Mouse (Mus musculus): ENCODE data around the gene Cela3a.
"Not testable (repeated sequence)": the region's sequence is repeated elsewhere in the genome, so short reads cannot be mapped to it uniquely, and the experiment has no call there.

Gene Cela3a

DNA sequence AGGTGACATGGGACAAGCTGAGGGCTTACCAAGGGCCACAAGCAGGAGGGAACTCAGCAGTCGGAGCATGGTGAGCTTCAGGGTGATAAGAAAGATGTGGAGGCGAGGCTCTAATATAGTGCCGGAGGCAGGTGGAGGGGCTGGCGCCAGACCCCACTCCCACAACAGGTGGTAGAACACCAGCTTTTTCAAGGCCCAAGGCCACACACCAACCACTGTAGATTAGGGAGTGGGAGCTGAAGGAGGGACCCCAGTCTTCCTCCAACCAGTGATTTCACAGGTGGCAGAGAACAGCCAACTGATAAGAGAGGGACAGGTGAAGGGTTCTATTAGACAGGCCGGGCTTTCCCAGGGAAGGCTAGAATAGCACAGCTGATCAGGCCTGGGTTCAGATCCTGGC is at the start of gene Cela3a:
Gene Cela3a (minus strand): TSS at position 101 of the 400 bp plus-strand sequence.
- no peak for DNase-seq (ENCODE audit: low spot score)

DNA sequence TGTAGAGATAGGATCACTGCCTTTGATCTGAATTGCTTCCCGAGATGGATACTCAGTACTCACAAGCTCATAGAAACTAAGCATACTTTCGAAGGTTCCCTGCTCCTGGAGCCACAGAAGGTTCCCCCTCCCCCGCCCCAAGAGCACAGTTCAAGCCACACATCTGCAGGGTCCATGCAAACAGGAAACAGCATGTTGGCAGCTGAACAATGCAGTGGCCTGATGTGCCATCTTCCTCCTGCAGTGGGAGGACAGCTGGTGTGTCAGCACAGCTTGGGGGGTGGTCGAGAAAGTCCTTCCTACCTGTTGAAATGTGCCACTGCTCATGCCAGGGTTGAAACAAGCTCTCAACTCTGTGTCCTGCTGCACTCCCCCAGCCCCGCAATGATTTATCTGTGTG is 49.3 kb upstream of the Cela3a start:
- DNase-seq (ENCODE audit: low spot score): no peak

DNA sequence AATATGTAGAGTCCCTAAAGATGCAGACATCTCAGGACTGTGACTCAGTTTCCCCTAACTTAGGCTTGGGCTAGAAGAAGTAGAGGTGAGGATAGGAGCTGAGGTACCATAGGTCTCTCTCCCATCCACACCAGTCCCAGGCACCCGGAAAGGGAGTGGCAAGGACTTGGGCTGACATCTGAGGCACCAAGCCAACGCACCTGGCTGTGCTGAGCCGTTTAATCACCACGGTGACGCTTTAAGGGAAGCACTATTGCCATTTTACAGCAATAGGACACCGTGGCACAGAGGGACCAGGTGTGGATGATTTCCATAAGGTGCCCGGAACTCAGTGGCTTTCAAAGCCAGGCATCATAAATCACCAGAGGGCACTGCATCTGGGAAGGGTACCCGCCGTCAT is 48.7 kb upstream of the Cela3a start:
- no peak for DNase-seq (ENCODE audit: low spot score)

DNA sequence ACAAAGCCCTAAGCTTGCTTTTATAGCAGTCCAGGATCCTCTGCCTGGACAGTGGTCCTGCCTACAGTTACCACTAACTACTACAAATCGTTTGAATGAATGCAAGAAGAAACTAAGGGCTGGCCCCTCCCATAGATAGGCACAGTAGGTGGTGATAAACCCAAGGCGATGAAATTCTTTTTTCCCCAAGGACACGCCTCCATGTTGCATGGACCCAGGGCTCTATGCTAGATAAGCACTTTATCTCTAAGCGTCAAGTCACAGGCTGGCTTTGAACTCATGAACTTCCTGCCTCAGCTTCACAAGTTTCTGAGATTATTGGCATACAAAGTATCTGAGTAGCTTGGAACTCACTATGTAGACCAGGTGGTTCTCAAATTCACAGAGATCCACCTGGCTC is 47.7 kb upstream of the Cela3a start:
- DNase-seq (ENCODE audit: low spot score): peak; percentile 47

DNA sequence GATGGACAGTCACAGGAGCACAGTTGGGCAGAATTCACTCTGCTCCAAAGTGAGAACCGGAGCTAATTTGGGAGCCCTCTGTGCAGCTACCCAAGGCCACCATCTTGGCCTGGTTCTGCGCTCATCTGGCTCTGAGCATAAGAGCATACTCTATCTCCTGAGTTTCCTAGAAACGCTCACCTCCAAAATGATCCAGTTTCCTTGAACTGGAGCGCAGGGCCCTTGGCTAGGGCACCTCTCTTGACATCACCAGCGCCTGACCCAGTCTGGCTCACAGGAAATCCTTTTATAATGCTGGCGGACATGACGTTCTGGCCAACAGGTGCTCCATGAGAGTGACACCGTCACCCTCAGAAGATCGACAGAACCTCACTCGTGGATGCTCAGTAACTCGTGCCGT is 47.0 kb upstream of the Cela3a start:
- DNase-seq (ENCODE audit: low spot score): no peak

DNA sequence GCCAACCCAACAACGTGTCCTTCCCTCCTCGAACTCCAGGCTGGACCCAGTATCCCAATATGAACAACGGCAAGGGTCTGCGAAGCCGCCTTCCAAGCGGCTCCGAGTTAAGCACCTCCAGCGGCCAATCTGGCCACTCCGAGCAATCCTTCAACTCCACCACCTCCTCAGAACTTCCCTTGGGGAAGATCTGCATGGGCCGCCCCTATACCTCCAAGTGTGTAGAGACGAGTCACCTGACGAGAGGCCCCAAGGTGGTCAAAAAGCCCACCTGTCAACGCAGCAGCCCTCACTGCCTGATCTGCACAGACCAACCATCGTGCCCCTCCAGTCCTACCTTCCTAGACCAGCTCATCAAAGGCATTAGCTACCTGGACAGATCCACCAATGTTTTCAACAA is 45.0 kb upstream of the Cela3a start:
- DNase-seq (ENCODE audit: low spot score): no peak

DNA sequence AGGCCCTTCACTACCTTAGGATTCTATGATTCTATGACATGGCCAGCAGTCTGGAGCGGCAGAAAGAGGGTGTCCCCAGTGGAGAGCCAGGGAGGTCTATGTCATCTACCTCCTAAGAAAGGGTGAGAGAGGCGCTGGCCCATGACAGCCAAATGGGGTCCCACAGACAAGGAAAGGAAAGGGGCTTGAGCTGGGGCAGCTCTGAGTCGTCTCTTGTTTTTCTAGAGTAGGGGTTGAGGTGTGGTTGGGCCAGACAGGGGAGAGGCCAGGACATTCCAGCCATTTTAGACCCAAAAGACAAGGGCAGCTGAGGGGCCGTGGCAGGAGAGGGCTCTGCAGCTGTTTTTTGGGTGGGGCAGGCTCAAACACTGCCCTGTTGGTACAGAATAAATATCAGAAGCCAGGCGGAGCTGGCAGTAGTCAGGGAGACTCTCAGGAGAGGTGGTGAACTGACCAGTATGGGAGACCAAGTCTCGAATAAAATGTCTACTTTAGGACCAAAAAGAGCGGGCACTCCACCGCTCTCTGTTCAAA is 43.7 kb upstream of the Cela3a start, which contains the start of gene 1700013G24Rik:
Gene 1700013G24Rik (plus strand): TSS at position 51 of the 534 bp plus-strand sequence.
- no peak for DNase-seq (ENCODE audit: low spot score)

DNA sequence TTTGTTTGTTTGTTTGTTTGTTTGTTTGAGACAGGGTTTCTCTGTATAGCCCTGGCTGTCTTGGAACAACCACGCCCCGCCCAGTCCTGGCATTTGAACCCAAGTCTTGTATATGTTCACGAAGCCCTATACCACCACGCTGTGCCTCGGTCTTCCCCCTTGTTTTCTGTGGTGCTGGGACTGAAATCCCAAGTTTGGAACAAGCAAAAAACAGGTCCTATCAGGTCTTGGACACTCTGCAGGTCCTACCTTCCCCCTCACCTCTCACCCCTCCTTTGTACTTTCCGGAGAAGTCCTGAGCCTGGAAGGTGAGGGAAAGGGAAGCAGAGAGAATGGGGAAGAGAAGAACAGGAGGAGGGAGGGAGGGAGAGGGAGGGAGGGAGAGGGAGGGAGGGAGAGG is 42.6 kb upstream of the Cela3a start:
- no peak for DNase-seq (ENCODE audit: low spot score)

DNA sequence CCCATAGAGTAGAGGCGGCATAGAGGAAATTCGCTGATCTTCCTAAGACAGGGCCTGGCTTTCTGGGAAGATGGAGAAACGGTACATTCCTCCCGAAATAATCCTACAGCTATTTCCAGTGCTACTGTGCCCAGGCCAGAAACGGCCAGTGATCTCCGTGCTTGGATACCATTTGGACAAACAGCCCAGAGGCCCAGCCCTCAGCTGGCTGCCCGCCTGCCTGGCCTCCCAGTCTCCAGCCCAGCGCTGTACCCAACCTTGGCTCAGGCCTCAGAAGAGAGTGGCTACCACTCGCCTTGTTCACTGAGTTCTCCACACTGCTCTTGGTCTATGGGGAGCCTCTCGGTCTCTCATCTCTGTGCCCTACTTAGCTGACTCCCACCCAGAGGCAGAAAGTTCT is 40.1 kb upstream of the Cela3a start:
- no peak for DNase-seq (ENCODE audit: low spot score)

DNA sequence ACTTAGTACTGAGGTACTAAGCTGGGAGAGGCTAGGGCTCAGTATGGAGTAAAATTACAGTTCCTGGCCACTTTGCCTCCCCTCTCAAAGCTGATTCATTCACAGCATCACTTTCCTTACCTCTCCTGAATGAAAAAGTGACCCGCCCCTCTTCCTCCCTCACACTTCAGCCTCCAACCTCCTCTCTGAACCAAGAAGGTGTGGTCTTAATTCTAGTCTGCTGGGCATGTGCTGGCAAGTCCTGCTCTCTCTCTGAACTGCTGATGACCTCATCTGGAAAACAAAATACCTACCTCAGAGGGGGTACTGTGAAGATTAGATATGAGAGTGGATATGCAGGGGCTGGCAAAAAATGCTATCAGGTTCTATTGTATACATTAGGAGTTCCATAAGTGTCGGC is 39.5 kb upstream of the Cela3a start:
- DNase-seq (ENCODE audit: low spot score): no peak

DNA sequence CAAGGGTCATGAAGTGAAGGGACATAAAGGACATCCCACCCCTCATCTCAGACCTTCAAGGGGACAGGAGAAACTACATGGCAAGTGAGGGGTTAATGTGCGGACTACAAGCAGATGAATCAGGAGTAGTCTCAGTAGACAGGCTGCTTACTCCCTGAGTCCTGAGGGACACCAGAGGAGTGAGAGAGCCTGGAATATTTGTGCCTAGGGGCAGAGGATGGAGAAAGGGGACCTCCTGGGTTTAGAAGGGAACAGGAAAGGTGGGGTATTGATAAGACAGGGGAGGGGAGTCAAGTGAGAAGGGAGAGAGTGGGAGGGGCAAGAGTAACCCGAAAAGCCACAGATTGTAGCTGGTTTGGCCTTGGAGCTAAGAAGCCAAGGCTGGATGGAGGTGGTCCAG is 39.0 kb upstream of the Cela3a start:
- no peak for DNase-seq (ENCODE audit: low spot score)

DNA sequence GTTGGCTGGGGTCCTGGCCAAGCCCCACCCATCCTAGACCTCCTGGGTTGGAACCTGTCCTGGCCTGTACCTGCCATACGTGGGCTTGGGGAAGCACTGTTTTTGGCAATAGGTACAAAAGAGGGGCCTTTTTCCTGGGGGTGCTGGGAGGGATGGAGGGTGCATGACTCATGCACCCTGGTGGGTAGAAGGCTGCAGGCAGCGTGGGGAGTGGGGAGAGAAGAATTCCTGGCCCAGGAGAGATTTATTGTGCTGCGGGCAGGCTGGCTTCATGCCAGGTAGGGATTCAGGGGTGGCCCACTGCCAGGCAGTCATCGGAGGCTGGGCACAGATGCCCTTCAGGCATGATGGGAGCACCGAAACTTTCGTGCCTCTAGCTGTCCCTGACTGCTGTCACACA is 38.6 kb upstream of the Cela3a start:
- no peak for DNase-seq (ENCODE audit: low spot score)

DNA sequence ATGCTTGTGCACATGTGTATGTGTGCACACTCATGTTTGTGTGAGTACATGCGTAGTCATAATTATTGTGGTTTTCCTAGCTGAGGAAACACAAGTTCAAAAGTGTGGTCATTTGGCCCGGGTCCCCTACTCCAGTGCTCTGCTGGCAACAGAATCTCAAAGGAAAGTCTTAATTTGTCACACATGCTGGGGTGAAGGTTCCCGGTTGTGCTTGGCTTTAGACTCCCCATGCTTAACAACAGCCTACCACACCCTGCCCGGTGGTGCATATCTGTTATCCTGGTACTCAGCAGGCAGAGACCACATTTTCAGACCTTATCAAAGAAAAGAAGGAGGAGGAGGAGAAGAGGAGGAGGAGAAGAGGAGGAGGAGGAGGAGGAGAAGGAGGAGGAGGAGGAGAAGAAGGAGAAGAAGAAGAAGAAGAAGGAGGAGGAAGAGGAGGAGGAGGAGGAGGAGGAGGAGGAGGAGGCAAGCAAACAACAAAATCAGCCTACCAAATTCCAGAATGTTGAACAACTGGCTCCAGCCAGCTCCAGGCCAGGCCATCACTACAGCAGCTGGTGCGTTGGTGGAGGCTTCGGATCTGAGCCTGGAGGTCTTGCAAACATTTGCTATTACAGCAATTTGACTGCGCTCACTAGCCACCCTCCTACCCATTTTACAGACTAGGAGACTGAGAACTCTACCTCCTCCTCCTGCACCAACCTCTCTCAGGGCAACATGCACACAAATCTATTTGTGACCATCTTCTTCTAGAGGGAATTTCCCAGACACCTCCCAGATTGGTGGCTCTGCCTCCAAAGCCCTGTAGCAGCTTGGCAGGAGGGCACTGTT is 38.0 kb upstream of the Cela3a start:
- peak; percentile 59 for DNase-seq (ENCODE audit: low spot score)

DNA sequence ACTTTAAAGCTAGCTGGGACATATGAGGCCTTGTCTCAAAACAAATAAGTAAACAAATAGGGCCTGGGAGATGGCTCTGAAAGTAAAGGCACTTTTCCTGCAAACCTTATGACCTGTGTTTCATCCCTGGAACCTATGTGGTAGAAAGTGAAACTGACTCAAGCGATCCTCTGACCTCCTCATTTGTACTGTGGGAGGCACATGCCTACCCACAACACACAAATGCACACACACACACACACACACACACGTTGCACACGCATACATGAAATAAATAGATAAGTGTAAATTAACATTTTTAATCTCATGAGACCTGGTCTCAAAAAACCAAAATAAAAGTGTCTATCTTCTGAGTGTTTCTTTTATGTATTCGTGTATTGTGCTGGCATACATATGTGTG is 36.3 kb upstream of the Cela3a start:
- DNase-seq (ENCODE audit: low spot score): no peak

DNA sequence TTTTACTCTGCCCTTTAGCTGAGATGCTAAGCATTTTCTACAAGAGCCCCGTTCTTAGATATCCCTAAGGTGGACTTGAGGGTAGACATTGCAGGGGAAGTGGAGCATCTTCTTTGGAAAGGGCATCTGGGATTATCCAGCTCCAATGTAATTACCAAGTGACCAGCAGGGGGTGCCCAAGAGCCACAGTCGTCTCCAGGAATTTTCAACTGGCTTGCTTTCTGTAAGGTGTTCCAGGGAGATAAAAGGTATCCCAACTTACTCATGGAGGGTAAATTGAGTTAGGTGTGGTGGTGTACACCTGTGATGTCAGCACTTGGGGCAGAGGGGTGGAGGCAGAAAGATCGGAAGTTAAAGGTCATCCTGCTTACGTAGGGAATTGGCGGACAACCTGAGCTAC is 34.0 kb upstream of the Cela3a start:
- peak; percentile 74 for DNase-seq (ENCODE audit: low spot score)

DNA sequence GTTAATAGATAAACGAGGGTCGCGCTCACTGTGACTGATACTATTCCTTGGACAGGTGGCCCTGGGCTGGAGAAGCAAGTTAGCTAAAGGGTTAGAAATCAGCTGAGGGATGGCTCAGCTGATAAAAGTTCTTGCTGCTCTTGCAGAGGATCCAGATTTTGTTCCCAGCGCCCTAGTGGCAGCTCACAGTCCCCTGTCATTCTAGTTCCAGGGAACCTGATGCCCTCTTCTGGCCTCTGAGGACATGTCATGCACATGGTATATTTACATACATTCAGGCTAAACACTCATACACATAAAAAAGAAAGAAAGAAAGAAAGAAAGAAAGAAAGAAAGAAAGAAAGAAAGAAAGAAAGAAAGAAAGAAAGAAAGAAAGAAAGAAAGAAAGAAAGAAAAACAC is 31.7 kb upstream of the Cela3a start:
- no peak for DNase-seq (ENCODE audit: low spot score)

DNA sequence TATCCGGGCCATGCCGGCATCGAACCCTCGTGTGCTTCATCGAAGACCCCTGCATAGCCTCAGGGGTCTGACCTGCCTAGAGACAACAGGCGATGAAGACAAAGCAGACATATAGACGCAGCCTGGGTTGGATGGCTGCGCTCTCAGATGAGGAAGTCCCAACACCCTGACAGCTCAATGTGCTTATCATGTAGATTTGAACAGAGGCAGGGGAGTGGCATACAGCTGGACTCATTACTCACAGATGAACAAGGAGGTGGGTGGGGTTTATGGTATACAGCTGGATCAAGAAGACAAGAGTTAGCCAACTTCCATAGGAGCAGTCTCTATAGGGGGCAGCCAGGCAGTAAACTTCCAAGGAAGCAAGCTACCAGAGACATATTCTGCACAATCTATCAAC is 29.3 kb upstream of the Cela3a start:
- DNase-seq (ENCODE audit: low spot score): peak; percentile 78

DNA sequence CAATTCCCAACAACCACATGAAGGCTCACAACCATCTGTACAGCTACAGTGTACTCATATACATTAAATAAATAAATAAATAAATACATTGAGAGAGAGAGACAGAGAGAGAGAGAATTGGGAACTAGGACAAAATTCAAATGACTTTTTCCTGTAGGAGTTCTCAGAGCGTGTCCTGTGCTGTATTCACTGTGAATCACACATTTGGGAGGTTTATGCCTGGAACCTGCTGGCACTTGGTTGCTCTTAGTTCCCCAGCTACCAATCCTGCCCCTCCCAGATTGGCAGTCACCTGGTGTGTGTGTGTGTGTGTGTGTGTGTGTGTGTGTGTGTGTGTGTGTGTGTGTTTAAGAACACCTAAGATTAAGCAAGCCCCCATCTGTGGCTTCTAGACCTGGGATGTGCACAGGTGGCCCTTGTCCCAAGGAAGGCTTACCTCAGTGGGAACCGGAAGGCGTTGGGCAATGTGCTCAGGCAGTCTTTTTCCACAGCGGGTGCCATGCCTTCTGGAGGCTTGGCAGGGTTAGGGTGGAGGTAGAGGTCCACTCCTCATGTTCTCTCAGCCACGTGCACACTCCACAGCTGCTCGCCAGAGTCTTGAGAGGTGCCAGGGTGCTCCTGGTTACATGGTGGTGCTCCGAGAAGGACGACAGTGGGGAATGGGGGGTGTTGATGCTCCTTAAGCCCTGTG is 27.5 kb upstream of the Cela3a start:
- DNase-seq (ENCODE audit: low spot score): no peak

DNA sequence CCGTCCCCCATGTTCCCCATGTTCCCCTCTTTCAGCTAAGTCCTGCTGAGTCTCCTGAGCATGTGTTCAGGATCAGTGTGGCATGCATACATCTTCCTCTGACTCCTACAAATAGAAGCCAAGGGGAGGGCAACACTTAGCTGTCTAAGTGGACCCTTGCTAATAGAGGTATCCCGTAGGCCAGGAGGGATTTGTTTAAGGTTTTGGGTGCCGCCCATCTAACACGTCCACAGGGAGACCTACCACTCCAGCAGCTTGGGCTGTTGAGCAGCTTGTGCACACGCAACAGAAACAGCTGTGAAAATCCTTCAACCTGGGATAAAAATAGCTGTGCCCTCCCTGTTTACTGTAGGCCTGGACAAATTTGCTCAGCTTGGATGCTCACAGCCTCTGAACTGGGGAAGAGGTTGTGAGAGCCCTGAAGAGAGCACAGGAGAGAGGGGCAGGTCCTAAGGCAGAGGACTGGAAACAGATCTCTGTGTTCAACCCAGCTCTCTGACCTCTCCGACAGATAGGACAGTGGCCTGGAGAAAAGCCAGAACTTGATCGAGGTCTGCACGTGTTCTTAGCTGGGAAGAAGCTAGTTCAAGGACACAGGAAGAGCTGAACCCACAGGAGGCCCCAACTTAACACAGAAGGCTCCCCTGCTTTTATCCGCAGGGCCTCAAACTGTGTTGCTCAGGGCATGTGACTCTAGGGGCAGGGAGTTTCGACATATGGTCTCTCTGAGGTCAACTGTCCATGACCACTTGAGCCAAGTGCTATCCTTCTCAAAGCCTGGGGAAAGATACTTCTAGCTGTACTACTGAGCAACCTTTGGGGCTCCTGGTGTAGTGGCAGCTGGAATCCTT is 23.3 kb upstream of the Cela3a start:
- not testable (repeated sequence) for DNase-seq (ENCODE audit: low spot score)

DNA sequence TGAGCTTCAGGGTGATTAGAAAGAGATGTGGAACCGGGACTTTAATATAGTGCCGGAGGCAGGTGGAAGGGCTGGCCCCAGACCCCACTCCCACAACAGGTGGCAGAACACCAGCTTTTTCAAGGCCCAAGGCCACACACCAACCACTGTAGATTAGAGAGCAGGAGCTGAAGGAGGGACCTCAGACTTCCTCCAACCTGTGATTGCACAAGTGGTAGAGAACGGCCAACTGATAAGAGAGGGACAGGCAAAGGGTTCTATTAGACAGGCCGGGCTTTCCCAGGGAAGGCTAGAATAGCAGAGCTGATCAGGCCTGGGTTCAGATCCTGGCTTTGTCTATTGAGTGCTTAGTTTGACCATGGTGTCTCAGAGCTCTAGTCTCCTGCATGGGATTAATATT is 20.9 kb upstream of the Cela3a start, which contains the start of gene Cela3b:
Gene Cela3b (minus strand): TSS at position 39 of the 400 bp plus-strand sequence.
- DNase-seq (ENCODE audit: low spot score): no peak

DNA sequence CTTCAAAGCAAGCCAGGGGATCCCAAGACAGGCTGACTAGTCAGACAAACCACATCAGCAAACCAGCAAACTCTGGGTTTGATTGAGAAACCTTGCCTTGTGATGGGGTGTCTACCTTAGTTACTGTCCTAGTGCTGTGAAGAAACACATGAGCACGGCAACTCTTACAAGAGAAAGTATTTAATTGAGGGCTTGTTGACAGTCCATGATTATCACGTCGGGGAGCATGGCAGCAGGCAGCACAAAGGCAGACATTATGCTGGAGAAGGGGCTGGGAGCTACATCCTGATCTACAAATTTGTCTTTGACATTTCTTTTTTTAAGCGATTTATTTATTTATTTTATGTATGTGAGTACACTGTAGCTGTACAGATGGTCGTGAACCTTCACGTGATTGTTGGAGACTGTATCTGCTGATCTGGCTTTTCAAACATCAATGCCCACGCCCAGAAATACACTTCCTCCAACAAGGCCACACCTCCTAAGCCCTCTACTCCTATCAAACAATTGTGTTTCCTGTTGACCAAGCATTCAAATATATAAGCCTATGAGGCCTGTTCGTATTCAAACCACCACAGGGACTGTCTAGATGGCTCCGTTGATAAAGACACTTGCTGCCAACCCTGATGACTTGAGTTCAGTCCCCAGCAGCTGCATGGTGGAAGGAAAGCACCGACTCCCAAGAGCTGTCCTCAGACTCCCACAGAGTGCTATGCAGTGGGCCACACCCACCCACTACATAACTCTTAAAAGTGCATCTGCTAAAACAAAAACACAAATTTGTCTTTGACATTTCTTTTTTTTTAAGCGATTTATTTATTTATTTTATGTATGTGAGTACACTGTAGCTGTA is 8.3 kb upstream of the Cela3a start:
- no peak for DNase-seq (ENCODE audit: low spot score)
